Mouse (Mus musculus): ENCODE measurements at regions not wholly inside any gene's neighbourhood (a gene's known extent, or its start where the extent isn't known, plus 50 kb on each side); places are given as distances from the start of the nearest gene placed in this dataset.

DNA sequence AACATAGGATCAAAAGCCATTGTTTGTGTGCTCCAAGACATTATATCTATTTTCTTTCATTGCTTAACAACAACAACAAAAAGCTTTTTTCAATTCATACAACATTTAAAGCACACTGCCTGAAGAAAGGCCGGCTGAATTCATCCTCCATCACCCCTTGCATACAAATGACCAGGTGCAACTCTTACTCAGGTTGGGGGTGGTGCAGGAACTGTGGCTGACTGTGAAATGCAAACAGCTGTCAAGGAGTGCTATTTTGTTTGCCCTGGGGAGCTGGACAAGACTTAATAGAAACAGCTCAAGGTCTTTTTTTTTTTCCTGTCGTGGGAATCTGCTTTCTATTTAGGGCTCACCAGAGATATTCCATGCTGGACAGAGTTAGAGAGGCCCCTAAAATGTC lies 406.6 kb upstream of the Cldn34d start:
- no peaks in the 10 kb centered on the region for H3K9me3 ChIP-seq (ENCODE audit: control insufficient read depth, insufficient read depth, low read depth, low read length)
- H3K9ac ChIP-seq (ENCODE audit: insufficient read depth, low read depth, low read length, poor library complexity, severe bottlenecking): no peak overlapping the region
- no peak overlapping the region for H3K27ac ChIP-seq (ENCODE audit: insufficient read depth, low read depth, low read length, poor library complexity, severe bottlenecking)
- H3K4me3 ChIP-seq (ENCODE audit: insufficient read depth in 1 of 2, low read depth in 1 of 2, low read length in 2 of 2, poor library complexity in 1 of 2, severe bottlenecking in 1 of 2): no peak overlapping the region
- in situ Hi-C loops (cut with MboI; ENCODE audit: low sequenced_read_pairs in 2 of 2, unreplicated experiment in 2 of 2): no loop called here
- DNase-seq (ENCODE audit: low read depth, low spot score): no peak
- no peaks in the 10 kb centered on the region for H3K4me1 ChIP-seq (ENCODE audit: control insufficient read depth in 2 of 2, insufficient read depth in 2 of 2, low read length in 2 of 2, poor library complexity in 1 of 2)
- TF ChIP-seq ZNF384 (IDR thresholded peaks at IDR 0.05; ENCODE audit: low read depth, low read length) (no peak), HCFC1 (IDR thresholded peaks at IDR 0.05; ENCODE audit: borderline replicate concordance, insufficient read depth, low read length) (no peak), CHD2 (IDR thresholded peaks at IDR 0.05; ENCODE audit: low read depth, low read length) (no peak), ZC3H11A (IDR thresholded peaks at IDR 0.05; ENCODE audit: borderline replicate concordance, low read depth, low read length) (no peak), MAFK (IDR thresholded peaks at IDR 0.05; ENCODE audit: insufficient read depth, low read depth, low read length) (no peak)
- H3K36me3 ChIP-seq (ENCODE audit: control insufficient read depth, insufficient read depth, low read length, poor library complexity, severe bottlenecking): no peaks in the 10 kb centered on the region

DNA sequence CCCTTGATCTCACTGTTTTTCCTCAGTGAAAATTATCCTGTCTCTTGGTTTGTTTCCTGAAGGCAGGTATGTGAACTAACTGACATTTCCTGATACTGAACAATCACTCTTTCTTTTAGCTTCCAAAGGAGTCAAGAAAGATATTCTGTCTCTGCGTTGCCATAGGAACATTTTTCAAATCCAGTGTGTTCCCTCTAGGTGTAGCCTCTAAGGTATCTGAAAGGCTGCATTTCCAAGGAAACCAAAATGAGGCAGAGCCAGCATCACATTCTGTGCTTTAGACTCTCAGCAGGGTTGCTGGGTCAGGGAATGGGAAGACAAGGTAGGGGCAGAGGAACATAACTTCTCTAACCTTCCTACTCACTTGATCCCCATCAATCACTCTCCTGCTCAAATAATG lies 411.2 kb upstream of the Cldn34d start:
- in situ Hi-C loops (cut with MboI; ENCODE audit: low sequenced_read_pairs in 2 of 2, unreplicated experiment in 2 of 2): no loop called here

DNA sequence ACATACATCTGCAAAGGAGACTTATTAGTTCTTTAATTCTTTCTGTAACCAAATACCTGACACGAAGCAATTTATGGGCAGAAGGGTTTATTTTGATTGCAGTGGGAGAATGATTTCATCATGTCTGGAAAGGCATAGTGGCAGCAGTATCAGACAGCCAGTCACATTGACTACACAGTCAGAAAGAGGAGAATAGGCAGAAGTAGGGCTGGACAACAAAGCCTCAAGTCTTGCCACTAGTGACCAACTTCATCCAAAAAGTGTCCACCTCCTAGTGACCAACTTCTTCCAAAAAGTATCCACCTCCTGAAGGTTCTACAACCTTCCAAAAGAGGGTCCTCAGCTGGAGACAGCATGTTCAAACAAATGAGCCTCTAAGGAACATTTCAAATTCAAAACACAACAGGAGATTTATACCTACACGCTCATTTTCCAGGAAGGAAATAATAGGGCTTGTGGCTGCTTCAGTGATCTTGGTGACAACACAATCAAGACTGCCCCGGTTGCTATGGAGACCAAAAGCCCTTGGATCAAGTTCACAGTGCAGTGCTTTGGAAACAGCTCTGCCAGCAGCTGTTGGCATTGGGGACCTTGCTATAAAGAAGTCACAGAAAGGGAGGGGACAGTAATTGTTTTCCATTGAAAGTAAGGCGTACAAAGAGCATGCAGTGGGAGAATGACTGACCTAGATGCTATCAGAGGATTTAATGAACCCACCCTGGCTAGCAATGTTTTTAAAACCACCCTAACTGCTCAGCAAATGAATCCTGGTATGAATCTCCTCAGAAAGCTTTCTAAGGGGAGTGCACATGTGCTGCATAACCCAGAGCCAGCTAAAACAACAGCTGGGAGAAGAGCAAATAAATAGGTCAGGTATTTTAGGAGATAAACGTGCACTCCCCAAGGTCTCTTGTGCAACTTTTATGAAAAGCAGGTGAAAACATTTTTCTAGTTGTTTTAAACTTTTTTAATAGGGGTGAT lies 448.0 kb upstream of the Cldn34d start:
- TF ChIP-seq ZC3H11A (IDR thresholded peaks at IDR 0.05; ENCODE audit: borderline replicate concordance, low read depth, low read length) (no peak), ZNF384 (IDR thresholded peaks at IDR 0.05; ENCODE audit: low read depth, low read length) (no peak), MAFK (IDR thresholded peaks at IDR 0.05; ENCODE audit: insufficient read depth, low read depth, low read length) (no peak), HCFC1 (IDR thresholded peaks at IDR 0.05; ENCODE audit: borderline replicate concordance, insufficient read depth, low read length) (no peak), CHD2 (IDR thresholded peaks at IDR 0.05; ENCODE audit: low read depth, low read length) (no peak)
- peak; percentile 1 for DNase-seq (ENCODE audit: low read depth, low spot score)

More for the DNA sequence above, 411.2 kb upstream of the Cldn34d start:
- no peaks in the 10 kb centered on the region for H3K9me3 ChIP-seq (ENCODE audit: control insufficient read depth, insufficient read depth, low read depth, low read length)
- H3K36me3 ChIP-seq (ENCODE audit: control insufficient read depth, insufficient read depth, low read length, poor library complexity, severe bottlenecking): no peaks in the 10 kb centered on the region
- no peak for TF ChIP-seq ZC3H11A (IDR thresholded peaks at IDR 0.05; ENCODE audit: borderline replicate concordance, low read depth, low read length)
- no peak for TF ChIP-seq ZNF384 (IDR thresholded peaks at IDR 0.05; ENCODE audit: low read depth, low read length)
- no peak for TF ChIP-seq CHD2 (IDR thresholded peaks at IDR 0.05; ENCODE audit: low read depth, low read length)
- TF ChIP-seq HCFC1 (IDR thresholded peaks at IDR 0.05; ENCODE audit: borderline replicate concordance, insufficient read depth, low read length): no peak
- no peak for TF ChIP-seq MAFK (IDR thresholded peaks at IDR 0.05; ENCODE audit: insufficient read depth, low read depth, low read length)
- H3K9ac ChIP-seq (ENCODE audit: insufficient read depth, low read depth, low read length, poor library complexity, severe bottlenecking): no peak overlapping the region
- DNase-seq (ENCODE audit: low read depth, low spot score): no peak
- H3K27ac ChIP-seq (ENCODE audit: insufficient read depth, low read depth, low read length, poor library complexity, severe bottlenecking): no peak overlapping the region
- no peak overlapping the region for H3K4me3 ChIP-seq (ENCODE audit: insufficient read depth in 1 of 2, low read depth in 1 of 2, low read length in 2 of 2, poor library complexity in 1 of 2, severe bottlenecking in 1 of 2)
- no peaks in the 10 kb centered on the region for H3K4me1 ChIP-seq (ENCODE audit: control insufficient read depth in 2 of 2, insufficient read depth in 2 of 2, low read length in 2 of 2, poor library complexity in 1 of 2)

DNA sequence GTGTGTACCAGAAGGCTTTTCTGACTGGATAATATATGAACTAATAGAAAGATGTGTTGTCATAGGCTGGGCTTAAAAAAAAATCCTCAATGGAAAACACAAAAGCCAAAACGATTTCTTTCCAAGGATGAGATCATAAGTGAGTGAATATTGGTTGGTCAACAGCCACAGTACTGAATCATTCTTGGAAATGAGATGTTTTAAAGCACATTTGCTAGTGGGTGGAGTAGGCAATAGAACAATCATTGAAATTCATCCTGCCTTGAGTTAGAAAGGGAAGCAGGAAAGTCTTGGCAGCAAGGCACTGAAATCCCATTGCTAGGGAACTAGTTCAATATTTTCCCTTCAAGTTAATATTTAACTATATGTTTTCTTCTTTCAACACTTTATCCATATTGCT lies 449.3 kb upstream of the Cldn34d start:
- in situ Hi-C loops (cut with MboI; ENCODE audit: low sequenced_read_pairs in 2 of 2, unreplicated experiment in 2 of 2): no loop called here
- Histone ChIP-seq H3K4me1 (ENCODE audit: control insufficient read depth in 2 of 2, insufficient read depth in 2 of 2, low read length in 2 of 2, poor library complexity in 1 of 2) (no peaks in the 10 kb centered on the region), H3K9me3 (ENCODE audit: control insufficient read depth, insufficient read depth, low read depth, low read length) (no peaks in the 10 kb centered on the region), H3K9ac (ENCODE audit: insufficient read depth, low read depth, low read length, poor library complexity, severe bottlenecking) (no peak overlapping the region), H3K27ac (ENCODE audit: insufficient read depth, low read depth, low read length, poor library complexity, severe bottlenecking) (no peak overlapping the region), H3K36me3 (ENCODE audit: control insufficient read depth, insufficient read depth, low read length, poor library complexity, severe bottlenecking) (no peaks in the 10 kb centered on the region), H3K4me3 (ENCODE audit: insufficient read depth in 1 of 2, low read depth in 1 of 2, low read length in 2 of 2, poor library complexity in 1 of 2, severe bottlenecking in 1 of 2) (no peak overlapping the region)
- no peak for TF ChIP-seq MAFK (IDR thresholded peaks at IDR 0.05; ENCODE audit: insufficient read depth, low read depth, low read length)
- no peak for TF ChIP-seq ZNF384 (IDR thresholded peaks at IDR 0.05; ENCODE audit: low read depth, low read length)
- no peak for TF ChIP-seq HCFC1 (IDR thresholded peaks at IDR 0.05; ENCODE audit: borderline replicate concordance, insufficient read depth, low read length)
- TF ChIP-seq CHD2 (IDR thresholded peaks at IDR 0.05; ENCODE audit: low read depth, low read length): no peak
- TF ChIP-seq ZC3H11A (IDR thresholded peaks at IDR 0.05; ENCODE audit: borderline replicate concordance, low read depth, low read length): no peak
- no peak for DNase-seq (ENCODE audit: low read depth, low spot score)

More for the DNA sequence above, 448.0 kb upstream of the Cldn34d start:
- Histone ChIP-seq H3K9me3 (ENCODE audit: control insufficient read depth, insufficient read depth, low read depth, low read length) (no peaks in the 10 kb centered on the region), H3K27ac (ENCODE audit: insufficient read depth, low read depth, low read length, poor library complexity, severe bottlenecking) (no peak overlapping the region), H3K36me3 (ENCODE audit: control insufficient read depth, insufficient read depth, low read length, poor library complexity, severe bottlenecking) (no peaks in the 10 kb centered on the region), H3K9ac (ENCODE audit: insufficient read depth, low read depth, low read length, poor library complexity, severe bottlenecking) (no peak overlapping the region), H3K4me3 (ENCODE audit: insufficient read depth in 1 of 2, low read depth in 1 of 2, low read length in 2 of 2, poor library complexity in 1 of 2, severe bottlenecking in 1 of 2) (no peak overlapping the region), H3K4me1 (ENCODE audit: control insufficient read depth in 2 of 2, insufficient read depth in 2 of 2, low read length in 2 of 2, poor library complexity in 1 of 2) (no peaks in the 10 kb centered on the region)
- in situ Hi-C loops (cut with MboI; ENCODE audit: low sequenced_read_pairs in 2 of 2, unreplicated experiment in 2 of 2): no loop called here
